Mouse (Mus musculus) 3134 (cell line): ENCODE data around the gene Sfrp5.

ENCODE experiments used
- DNase-seq: peaks from one replicate; pipeline ENCODE4 v3.0.0-alpha.2; 2011; ENCODE audit warnings: low spot score; ENCODE audit not compliant: insufficient read length; ENCODE audit errors: extremely low read depth

Sfrp5 gene

DNA sequence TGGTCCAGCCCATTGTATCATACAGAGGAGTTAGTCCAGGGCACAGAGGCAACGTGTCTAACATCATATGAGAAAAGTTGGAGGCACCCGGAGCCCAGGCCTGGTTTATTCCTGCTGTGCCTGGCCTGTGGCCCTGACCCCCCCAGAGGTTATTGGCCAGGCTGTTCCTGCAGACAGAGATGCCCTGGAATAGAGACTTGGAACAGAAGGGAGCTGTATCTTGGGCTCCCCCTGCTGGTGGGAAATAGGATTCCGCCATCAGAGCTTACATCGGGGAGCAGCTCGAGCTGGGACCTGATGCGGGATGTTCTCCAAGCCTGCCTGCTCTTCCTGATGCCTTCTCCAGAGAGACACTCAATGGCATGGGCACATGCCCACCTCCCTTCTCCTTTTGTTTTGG lies 50.1 kb downstream of the Sfrp5 start:
- DNase-seq: peak; percentile 62

DNA sequence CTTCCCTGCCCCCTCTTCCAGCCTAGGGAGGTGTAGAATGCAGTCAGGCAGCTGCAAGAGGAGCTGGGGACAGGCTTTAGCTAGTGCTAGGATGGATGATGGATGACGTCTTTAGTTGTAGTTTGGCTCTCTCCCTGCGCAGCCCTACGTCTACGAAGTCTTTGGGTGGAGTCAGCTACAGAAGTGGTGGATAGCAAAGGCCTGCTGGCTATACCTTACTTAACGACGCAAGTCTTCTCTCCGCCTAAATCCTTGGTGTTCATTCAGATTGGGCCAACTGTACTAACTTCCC lies 53.5 kb downstream of the Sfrp5 start:
- no peak for DNase-seq
